Mouse (Mus musculus): ENCODE data around the gene Capn10.

Capn10 gene

GRCm38 (mm10) chr1:92934182-92934827 is at the start of gene Capn10:
Gene Capn10, plus strand, starts transcription at chr1:92934376.
- peak; percentile 87 to 92 for DNase-seq (ENCODE audit: low spot score in 2 of 2)

- DNase-seq (ENCODE audit: low spot score in 2 of 2): no peak
Observed at GRCm38 (mm10) chr1:92888901-92889655, 45.1 kb upstream of the Capn10 start.

DNA sequence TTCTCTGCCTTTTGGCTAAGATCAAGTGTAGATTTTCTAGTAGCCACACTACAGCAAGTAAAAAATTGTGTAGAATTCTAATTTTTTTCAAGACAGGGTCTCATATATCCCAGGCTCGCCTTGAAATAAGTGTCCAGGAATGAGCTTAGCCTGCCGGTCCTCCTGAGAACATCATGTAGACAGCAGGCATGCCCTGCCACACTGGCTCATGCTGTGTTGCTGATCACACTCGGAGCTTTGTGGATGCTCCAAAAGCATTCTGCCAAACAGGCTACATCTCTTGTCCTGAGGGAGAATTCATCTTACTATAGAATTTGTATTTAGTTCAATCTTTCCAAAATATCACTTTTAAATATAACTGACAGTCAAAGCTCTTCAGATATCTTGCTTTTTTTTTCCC is 41.4 kb upstream of the Capn10 start:
- no peak for DNase-seq (ENCODE audit: low spot score in 2 of 2)

DNA sequence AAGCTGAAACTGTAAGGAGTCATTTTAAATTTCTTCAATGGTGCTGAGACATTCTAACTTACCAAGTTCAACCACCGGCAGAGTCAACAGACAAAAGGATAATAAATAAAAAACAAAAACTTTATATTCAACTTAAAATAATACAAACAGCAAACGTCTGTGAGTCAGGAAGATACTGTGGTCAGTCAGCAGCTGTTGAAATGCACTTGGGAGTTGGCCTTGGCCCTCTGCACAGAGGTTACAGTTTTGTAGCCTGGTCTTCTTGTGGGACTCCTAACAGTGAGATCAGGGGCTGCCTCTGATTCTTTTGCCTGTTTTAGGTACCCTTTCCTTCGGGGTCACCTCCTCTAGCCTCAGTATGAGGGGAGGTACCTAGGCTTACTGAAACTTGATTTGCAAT is 40.3 kb upstream of the Capn10 start:
- DNase-seq (ENCODE audit: low spot score in 2 of 2): no peak

- peak; percentile 39 to 76 for DNase-seq (ENCODE audit: low spot score in 2 of 2)
Observed at GRCm38 (mm10) chr1:92895089-92895488, 39.1 kb upstream of the Capn10 start.

- peak in 1 of 2 experiments; percentile 50 for DNase-seq (ENCODE audit: low spot score in 2 of 2)
Observed at GRCm38 (mm10) chr1:92902786-92903185, 31.4 kb upstream of the Capn10 start, which contains the start of gene Ankmy1. Gene Ankmy1, minus strand, starts transcription at chr1:92902906.

DNA sequence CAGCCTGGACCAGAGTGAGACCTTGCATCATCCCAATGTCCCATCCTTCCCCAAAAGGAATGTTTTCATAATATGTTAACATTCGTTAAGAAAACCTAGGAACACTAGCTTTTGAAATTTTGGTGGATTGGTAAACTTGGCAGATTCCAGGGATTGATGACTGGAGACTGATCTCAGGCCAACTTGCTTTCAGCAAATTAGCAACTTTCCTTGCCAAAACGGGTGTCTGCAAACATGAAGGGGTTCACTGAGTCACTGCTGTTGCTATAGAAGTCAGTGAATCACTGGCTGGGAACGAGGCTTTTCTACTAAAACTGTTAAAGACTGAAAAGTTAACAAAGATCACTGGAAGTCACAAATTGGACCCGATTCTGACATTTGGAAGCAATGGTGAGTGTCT is 30.5 kb upstream of the Capn10 start:
- DNase-seq (ENCODE audit: low spot score in 2 of 2): no peak

DNA sequence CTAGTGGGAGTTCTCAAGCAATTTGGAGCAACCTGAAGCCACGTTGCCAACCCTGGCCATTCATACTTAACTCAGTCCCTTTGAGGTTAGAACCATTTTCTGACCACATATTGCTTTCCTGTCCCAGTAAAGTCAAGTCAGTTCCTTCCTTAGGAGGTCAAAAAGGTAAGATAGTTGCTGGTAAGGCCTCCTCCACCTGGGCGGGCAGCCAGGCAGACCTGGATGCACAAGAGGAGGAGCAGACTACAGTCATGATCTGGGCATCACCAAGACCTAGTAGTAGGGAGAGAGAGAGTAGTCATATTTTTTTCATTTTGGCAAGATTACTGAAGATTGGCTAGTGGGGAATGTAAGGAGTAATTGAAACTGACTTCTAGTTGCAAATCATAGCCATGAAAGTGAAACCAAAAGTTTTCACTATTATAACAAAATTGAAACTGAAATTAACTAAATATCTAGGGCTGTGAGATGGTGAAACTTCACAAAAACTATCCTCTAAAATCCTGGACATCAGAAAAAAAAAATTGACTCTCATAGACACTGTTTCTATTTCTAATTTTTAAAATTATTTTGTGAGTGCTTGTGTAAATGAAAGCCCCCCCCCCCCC is 28.4 kb upstream of the Capn10 start:
- DNase-seq (ENCODE audit: low spot score in 2 of 2): no peak

GRCm38 (mm10) chr1:92906779-92907631 is 27.2 kb upstream of the Capn10 start, which contains the start of gene Dusp28:
Gene Dusp28, plus strand, starts transcription at chr1:92906981.
- DNase-seq (ENCODE audit: low spot score in 2 of 2): peak; percentile 81 to 91

DNA sequence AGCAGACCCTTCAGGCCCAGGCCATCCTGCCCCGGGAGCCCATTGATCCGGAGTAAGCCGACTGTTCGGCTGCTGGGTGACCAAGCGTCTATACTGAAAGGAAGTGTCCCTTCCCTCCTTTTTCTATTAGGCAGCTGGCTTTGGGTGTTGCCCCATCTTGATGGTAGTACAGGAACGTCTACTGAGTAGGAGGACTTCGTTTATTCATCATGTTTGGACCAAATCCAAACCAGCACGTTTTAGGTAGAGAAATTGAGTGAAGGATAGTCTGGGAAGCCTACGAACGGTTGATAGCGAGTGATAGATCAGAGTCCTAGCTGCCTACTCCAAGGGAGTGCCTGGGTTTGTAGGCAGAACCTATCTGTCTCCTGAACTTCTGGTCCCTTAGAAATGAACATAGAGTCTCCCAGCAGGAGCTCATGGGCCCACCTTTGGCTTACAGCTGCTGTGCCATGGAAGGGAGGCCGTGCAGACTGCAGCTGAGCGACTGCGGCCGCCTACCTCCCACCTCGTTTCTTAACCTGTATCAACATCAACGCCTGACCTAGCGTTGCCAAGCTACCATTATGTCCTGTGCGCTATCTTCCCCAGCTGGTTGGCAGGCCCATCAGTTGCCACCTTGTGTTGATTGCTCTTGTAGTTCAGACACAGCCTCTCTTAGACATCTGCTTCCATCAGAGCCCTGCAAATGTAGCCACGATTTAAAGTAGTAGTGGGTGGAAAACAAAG is 26.4 kb upstream of the Capn10 start:
- DNase-seq (ENCODE audit: low spot score in 2 of 2): no peak

DNA sequence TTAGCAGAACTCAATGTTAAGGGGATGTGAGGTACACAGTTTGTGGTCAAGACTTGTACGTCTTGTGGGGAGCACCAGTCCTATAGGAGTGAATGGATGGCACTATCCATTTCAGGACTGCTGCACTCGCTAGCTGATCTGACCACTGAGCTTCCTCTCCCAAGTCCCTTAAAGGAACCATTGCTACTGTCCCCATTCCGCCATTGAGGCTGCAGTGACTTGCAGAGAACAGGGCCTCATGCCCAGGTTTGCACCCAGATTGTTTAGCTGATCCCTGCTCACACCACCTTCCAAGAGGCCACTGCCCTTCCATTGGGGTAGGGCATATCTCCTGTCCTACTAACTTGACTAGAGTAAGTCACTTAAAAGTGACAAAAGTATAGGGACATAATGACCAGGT is 25.5 kb upstream of the Capn10 start:
- DNase-seq (ENCODE audit: low spot score in 2 of 2): no peak

DNA sequence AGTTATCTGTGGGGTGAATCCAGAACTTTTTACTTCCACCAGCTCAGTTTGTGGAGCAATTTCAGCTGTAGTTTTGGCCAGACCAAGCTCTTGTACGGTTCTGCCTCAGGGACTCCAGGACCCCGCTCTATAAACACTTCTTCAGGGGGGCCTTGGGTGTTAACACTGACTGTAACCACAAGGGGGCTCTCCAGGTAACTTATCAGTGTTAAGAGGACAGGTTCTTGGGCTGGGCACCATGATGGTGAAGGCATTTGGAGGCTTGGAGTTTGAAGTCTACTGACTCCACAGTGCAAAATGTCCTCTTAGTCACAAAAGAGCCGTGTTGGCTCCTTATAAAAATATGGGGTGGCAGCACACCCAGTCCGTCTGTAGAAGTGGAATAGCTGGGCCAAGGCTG is 25.1 kb upstream of the Capn10 start:
- no peak for DNase-seq (ENCODE audit: low spot score in 2 of 2)

DNA sequence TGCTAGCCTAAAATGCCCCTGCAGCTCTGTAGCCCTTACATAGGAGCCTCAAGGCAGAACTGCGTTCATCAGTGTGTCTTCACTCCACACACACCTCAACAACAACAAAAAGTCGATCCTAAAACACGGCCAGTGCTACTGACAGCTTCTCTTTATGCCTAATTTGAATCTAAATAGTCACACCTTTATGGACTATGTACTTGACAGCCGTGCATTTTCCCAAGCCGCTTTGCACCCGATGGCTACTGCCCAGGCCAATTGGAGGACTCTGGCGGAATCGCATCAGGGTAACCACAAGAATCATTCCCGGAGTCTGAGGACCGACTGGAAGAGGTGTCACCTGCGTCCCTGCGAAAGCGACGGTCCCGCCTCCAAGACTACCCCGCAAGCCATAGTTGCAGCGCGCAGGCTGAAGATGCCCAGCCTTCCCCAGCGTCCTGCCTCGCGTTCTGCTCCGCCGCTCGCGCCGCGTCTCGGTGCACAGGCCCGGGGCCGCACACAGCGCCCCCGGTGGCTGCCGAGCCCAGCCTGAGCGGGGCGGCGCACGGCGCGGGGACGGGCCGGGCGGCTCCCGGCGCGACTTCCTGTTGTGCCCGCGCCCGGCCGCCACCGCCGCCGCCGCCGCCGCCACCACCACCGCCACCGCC is 23.8 kb upstream of the Capn10 start, which contains the start of gene Rnpepl1:
Gene Rnpepl1 (plus strand): TSS at position 545 of the 647 bp plus-strand sequence.
- DNase-seq (ENCODE audit: low spot score in 2 of 2): peak; percentile 77 to 86

DNA sequence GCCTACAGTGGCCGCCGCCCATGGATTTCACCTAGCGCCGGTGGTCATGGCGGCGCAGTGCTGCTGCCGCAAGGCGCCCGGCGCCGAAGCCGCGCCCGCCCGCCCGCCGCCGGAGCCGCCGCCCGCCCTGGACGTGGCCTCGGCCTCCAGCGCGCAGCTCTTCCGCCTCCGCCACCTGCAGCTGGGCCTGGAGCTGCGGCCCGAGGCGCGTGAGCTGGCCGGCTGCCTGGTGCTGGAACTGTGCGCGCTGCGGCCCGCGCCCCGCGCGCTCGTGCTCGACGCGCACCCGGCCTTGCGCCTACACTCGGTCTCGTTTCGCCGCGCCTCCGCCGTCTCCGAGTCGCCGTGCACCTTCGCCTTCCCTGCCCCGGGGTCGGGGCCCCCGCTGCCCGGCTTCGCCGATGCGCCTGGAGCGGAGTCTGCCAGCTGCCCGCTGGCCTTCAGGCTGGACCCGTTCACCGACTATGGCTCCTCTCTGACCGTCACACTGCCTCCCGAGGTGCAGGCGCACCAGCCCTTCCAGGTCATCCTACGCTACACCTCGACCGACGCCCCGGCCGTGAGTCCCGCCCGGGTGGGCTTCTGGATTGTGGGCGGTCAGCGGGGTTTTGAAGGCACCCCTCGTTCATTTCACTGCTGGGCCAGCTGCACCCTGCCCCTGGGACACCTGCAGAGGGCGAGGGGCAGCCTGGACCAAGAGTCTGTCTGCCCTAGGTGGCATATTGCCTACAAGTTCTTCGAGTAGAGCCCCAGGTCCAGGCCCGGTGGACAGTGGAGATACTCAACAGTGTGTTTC is 23.1 kb upstream of the Capn10 start:
- DNase-seq (ENCODE audit: low spot score in 2 of 2): peak; percentile 68 to 73

- no peak for DNase-seq (ENCODE audit: low spot score in 2 of 2)
Observed at GRCm38 (mm10) chr1:92911721-92912138, 22.4 kb upstream of the Capn10 start.

- no peak for DNase-seq (ENCODE audit: low spot score in 2 of 2)
Observed at GRCm38 (mm10) chr1:92912286-92912685, 21.9 kb upstream of the Capn10 start.

DNA sequence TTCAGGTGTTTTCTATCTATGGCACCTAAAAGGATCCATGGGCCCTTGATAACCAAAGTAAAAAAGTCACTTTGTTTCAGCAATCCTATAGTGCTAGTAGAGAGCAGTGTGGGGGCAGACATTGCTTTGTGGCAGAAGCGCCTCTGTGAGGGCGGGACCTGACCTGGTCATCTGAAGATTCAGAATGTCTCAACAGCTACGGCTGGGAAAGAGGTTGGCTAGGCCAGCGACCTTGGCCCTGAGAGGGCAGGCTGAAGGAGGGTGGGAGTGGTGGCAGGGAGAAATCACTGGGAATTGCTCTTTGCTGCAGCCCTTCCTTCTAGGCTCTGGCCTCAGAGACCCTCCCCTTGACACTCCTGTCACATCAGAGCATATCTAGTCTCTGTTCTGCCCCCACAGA is 19.9 kb upstream of the Capn10 start:
- no peak for DNase-seq (ENCODE audit: low spot score in 2 of 2)

GRCm38 (mm10) chr1:92914993-92915392 is 19.2 kb upstream of the Capn10 start:
- DNase-seq (ENCODE audit: low spot score in 2 of 2): no peak

- DNase-seq (ENCODE audit: low spot score in 2 of 2): no peak
Observed at GRCm38 (mm10) chr1:92916725-92917124, 17.5 kb upstream of the Capn10 start.

DNA sequence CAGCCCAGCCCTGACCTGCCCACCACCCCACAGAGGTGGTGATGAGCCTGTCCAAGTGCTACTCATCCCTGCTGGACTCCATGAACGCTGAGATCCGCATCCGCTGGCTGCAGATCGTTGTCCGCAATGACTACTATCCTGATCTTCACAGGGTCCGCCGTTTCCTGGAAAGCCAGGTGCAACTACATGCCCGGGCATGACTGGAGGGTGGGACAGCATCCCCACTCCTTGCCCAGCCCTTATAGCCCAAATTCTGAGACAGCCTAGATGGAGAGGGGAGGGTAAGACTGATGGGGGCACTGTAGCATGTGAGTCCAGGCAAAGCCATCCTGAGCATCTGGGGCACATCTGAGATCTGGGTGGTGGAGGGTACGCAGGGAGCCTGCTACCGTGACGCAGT is 15.0 kb upstream of the Capn10 start:
- DNase-seq (ENCODE audit: low spot score in 2 of 2): peak in 1 of 2 experiments; percentile 12
